Mouse (Mus musculus) hindbrain, embryonic 11.5 days (tissue): ENCODE data around the gene Erlin1. TPM values are rescaled to one million over a fixed set of nuclear protein-coding genes. Genes with fewer than 3 reads are reported as not detected.

ENCODE experiments used
- ATAC-seq: fragments of 200-750 bp; cut with Nextera tagmentation; 2 replicates; pipeline ENCODE4 v1.8.0; 2017; ENCODE audit warnings: mild to moderate bottlenecking, moderate TSS enrichment, moderate library complexity; ENCODE audit not compliant: low FRiP score
- DNase-seq: peaks from one replicate; pipeline ENCODE4 v3.0.0-alpha.2; 2015; ENCODE audit warnings: low spot score
- H3K27ac ChIP-seq: fragments of 300-500 bp; sonication (generic); 2 replicates; pipeline ENCODE4 v1.5.1; 2014; ENCODE audit warnings: mild to moderate bottlenecking, low read depth, low read length
- H3K27me3 ChIP-seq: fragments of 300-500 bp; sonication (generic); 2 replicates; pipeline ENCODE4 v1.6.1; 2014; ENCODE audit warnings: mild to moderate bottlenecking, low read length, moderate library complexity, mixed read lengths; ENCODE audit not compliant: control insufficient read depth, insufficient read depth
- H3K36me3 ChIP-seq: fragments of 300-500 bp; sonication (generic); 2 replicates; pipeline ENCODE4 v1.6.1; 2014; ENCODE audit warnings: mild to moderate bottlenecking, low read length, moderate library complexity, mixed read lengths; ENCODE audit not compliant: control insufficient read depth, insufficient read depth
- H3K4me1 ChIP-seq: fragments of 300-500 bp; sonication (generic); replicated peaks from 2 replicates; pipeline ENCODE4 v1.6.1; 2014; ENCODE audit warnings: low read length, mixed read lengths; ENCODE audit not compliant: control insufficient read depth, insufficient read depth
- H3K4me2 ChIP-seq: fragments of 300-500 bp; sonication (generic); replicated peaks from 2 replicates; pipeline ENCODE4 v1.6.1; 2014; ENCODE audit warnings: mild to moderate bottlenecking, low read depth, low read length
- H3K4me3 ChIP-seq: fragments of 300-500 bp; sonication (generic); 2 replicates; pipeline ENCODE4 v1.5.1; 2014; ENCODE audit warnings: low read depth, low read length
- H3K9ac ChIP-seq: fragments of 300-500 bp; sonication (generic); 2 replicates; pipeline ENCODE4 v1.6.1; 2014; ENCODE audit warnings: low read depth, low read length
- H3K9me3 ChIP-seq: fragments of 300-500 bp; sonication (generic); 2 replicates; pipeline ENCODE4 v1.6.1; 2016; ENCODE audit warnings: low read length; ENCODE audit not compliant: control insufficient read depth
- WGBS: fragments of 180-500 bp; shearing (Covaris S2); extraction: QIAGEN DNeasy Blood & Tissue Kit; methylation state at CpG from one replicate; pipeline ENCODE4 v1.1.7; 2014; 5-methylcytosine and 5-hydroxymethylcytosine counted together
- polyA plus RNA-seq: library from polyadenylated mRNA; unstranded; fragments of >200 nt; fragmentation: Nextera tagmentation; extraction: Ambion mirVana; gene quantifications from 2 replicates; pipeline ENCODE4 v1.2.1, GENCODE M21; 2014

The Erlin1 gene
- polyA plus RNA-seq, 1 experiment from 2014 or later = 15.8 TPM

- H3K9ac ChIP-seq = no peak overlapping the region
Observed at GRCm38 (mm10) chr19:44045847-44046246, 23.7 kb downstream of the Erlin1 start.

GRCm38 (mm10) chr19:44042121-44042520 lies 27.5 kb downstream of the Erlin1 start:
- H3K4me1 ChIP-seq = no peaks in the 10 kb centered on the region
- 81% methylated on average over 5 of the region's 5 CpGs for WGBS
- DNase-seq (no peak), ATAC-seq (no peak)
- H3K27ac ChIP-seq = no peak overlapping the region
- H3K27me3 ChIP-seq = no peaks in the 10 kb centered on the region
- no peak overlapping the region for H3K4me2 ChIP-seq
- no peaks in the 10 kb centered on the region for H3K9me3 ChIP-seq
- H3K36me3 ChIP-seq = no peaks in the 10 kb centered on the region
- no peak overlapping the region for H3K9ac ChIP-seq
- no peak overlapping the region for H3K4me3 ChIP-seq

More at GRCm38 (mm10) chr19:44045847-44046246, 23.7 kb downstream of the Erlin1 start:
- Histone ChIP-seq H3K9me3 (no peaks in the 10 kb centered on the region), H3K4me3 (no peak overlapping the region), H3K4me1 (no peaks in the 10 kb centered on the region), H3K27ac (no peak overlapping the region), H3K27me3 (no peaks in the 10 kb centered on the region), H3K4me2 (no peak overlapping the region), H3K36me3 (no peaks in the 10 kb centered on the region)
- ATAC-seq (no peak), DNase-seq (no peak)
- WGBS = 89% methylated on average over 3 of the region's 3 CpGs

- H3K4me1 ChIP-seq = no peaks in the 10 kb centered on the region
- no peak for ATAC-seq
Observed at GRCm38 (mm10) chr19:44033396-44033795, 36.2 kb downstream of the Erlin1 start.

DNA sequence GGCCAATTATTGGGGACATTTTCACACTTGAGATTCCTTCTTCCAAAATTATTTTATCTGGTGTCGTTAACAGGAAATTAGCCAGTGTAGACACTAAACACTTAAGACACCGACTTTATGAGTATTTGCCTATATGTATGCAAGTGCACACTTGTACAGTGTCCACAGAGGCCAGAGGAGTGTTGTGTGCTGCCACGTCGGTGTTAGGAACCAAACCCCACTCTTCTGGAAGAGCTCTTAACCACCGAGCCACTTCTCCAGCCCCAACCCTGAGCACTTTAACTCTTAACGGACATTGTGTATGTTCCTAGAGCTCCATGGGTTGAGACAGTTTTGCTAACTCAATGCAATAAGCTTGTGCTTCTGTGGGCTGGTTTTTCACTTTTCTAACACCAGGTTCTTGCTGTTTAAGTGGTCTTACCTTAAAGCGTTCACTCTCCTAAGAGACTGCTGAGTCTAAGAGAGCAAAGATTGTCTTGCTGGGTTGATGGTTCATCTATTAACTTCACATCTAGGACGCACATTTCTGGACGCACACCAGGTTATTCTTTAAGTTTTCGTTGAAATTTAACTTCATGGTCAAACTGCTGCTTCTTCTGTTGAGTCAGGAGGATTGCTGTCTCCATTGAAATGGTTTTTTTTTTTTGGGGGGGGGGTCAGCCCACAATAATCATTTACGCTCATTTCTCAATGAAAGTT lies 37.4 kb downstream of the Erlin1 start:
- H3K9me3 ChIP-seq = no peaks in the 10 kb centered on the region
- no peak overlapping the region for H3K9ac ChIP-seq
- no peak overlapping the region for H3K4me2 ChIP-seq
- no peak for DNase-seq
- no peaks in the 10 kb centered on the region for H3K36me3 ChIP-seq
- no peak overlapping the region for H3K27ac ChIP-seq
- H3K4me3 ChIP-seq = no peak overlapping the region
- 91% methylated on average over 11 of the region's 11 CpGs for WGBS
- H3K4me1 ChIP-seq = no peaks in the 10 kb centered on the region
- ATAC-seq = no peak
- no peaks in the 10 kb centered on the region for H3K27me3 ChIP-seq

More at GRCm38 (mm10) chr19:44033396-44033795, 36.2 kb downstream of the Erlin1 start:
- no peaks in the 10 kb centered on the region for H3K27me3 ChIP-seq
- no peaks in the 10 kb centered on the region for H3K36me3 ChIP-seq
- 91% methylated on average over 5 of the region's 5 CpGs for WGBS
- no peaks in the 10 kb centered on the region for H3K9me3 ChIP-seq
- H3K9ac ChIP-seq = no peak overlapping the region
- no peak overlapping the region for H3K27ac ChIP-seq
- no peak overlapping the region for H3K4me3 ChIP-seq
- H3K4me2 ChIP-seq = no peak overlapping the region
- DNase-seq = no peak

GRCm38 (mm10) chr19:44030024-44030423 lies 39.6 kb downstream of the Erlin1 start:
- no peak for DNase-seq
- Histone ChIP-seq H3K36me3 (no peaks in the 10 kb centered on the region), H3K9ac (no peak overlapping the region), H3K4me2 (no peak overlapping the region), H3K9me3 (no peaks in the 10 kb centered on the region), H3K27ac (no peak overlapping the region), H3K4me1 (no peaks in the 10 kb centered on the region), H3K4me3 (no peak overlapping the region), H3K27me3 (no peaks in the 10 kb centered on the region)
- 95% methylated on average over 5 of the region's 5 CpGs for WGBS
- no peak for ATAC-seq

DNA sequence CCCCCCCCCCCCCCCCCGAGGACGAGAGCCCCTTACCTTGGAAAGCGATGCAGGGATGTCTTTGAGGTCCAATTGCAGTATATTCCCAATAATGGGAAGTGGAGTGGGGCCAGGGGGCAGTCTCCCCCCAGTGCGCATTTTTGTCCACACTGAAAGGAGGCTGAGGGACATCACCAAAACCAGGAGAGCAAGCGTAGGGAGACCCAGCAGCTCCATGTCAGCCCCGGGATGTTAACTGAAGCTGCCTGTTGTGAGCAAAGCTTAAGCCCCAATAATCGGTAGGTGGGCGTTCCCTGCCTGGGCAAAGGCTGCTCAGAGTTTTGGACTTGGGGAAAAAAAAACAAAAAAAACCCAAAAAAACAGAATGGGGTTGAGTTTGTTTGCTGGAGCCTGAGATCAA lies 40.6 kb downstream of the Erlin1 start, which contains the start of gene Cyp2c23:
Cyp2c23 (minus strand) TSS at position 237 of the 400 bp plus-strand sequence.
- Histone ChIP-seq H3K9me3 (no peaks in the 10 kb centered on the region), H3K27me3 (no peaks in the 10 kb centered on the region), H3K4me3 (no peak within 1 kb of the TSS), H3K36me3 (no peaks in the 10 kb centered on the region), H3K4me2 (no peak within 1 kb of the TSS), H3K27ac (no peak within 1 kb of the TSS), H3K4me1 (no peaks in the 10 kb centered on the region), H3K9ac (no peak within 1 kb of the TSS)
- WGBS = 78% methylated on average over 6 of the region's 8 CpGs
- DNase-seq (no peak), ATAC-seq (no peak)

GRCm38 (mm10) chr19:44026956-44027530 lies 42.5 kb downstream of the Erlin1 start:
- ATAC-seq (no peak), DNase-seq (no peak)
- Histone ChIP-seq H3K36me3 (no peaks in the 10 kb centered on the region), H3K27me3 (no peaks in the 10 kb centered on the region), H3K4me3 (no peak overlapping the region), H3K9me3 (no peaks in the 10 kb centered on the region), H3K4me1 (no peaks in the 10 kb centered on the region), H3K4me2 (no peak overlapping the region), H3K9ac (no peak overlapping the region), H3K27ac (no peak overlapping the region)
- 64% methylated on average over 8 of the region's 8 CpGs for WGBS

DNA sequence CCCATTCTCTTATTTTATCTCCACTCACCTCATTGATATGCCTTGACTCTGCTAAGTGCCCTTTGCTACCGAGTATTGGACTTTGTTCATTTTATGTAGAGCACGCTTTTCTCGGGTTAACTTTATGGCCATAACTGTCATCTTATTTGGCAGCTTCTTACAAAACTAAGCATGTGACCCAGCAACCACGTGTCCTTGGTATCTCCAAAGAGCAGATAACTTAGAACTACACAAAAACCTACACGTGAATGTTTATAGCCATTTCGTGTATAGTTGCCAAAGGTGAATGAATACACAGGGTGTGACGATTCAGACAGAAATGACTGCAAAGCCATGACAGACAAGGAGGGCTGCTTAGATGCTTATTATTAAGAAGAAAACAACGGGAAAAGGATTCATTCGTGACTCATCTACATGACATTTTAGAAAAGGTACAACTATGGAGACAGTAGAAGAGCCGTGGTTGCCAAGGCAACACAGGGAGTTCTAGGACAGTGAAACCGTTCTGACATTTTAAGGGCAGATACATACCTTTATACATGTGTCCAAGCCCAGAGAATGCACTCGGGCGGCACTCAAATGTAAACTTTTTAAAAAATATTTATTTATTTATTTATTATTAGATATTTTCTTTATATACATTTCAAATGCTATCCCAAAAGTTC lies 44.5 kb downstream of the Erlin1 start:
- Histone ChIP-seq H3K9ac (no peak overlapping the region), H3K4me2 (no peak overlapping the region), H3K4me3 (no peak overlapping the region), H3K4me1 (no peaks in the 10 kb centered on the region), H3K27ac (no peak overlapping the region), H3K9me3 (no peaks in the 10 kb centered on the region), H3K27me3 (no peaks in the 10 kb centered on the region), H3K36me3 (no peaks in the 10 kb centered on the region)
- DNase-seq (no peak), ATAC-seq (no peak)
- 90% methylated on average over 13 of the region's 13 CpGs for WGBS
